Mouse (Mus musculus) gonadal fat pad, adult 2 months (tissue): ENCODE measurements around the gene Olfr1507. TPM values are rescaled to one million over a fixed set of nuclear protein-coding genes. Genes with fewer than 3 reads are reported as not detected.

Experiments
- DNase-seq: peaks from one replicate; pipeline ENCODE4 v3.0.0-alpha.2; 2012; ENCODE audit warnings: low read depth
- polyA plus RNA-seq: library from polyadenylated mRNA; depleted of rRNA; stranded (reverse); fragments of >200 nt; gene quantifications from 2 replicates; pipeline ENCODE4 v1.2.3, GENCODE M21; 2012; rRNA removed

Olfr1507 gene
- not detected in 2 replicates for polyA plus RNA-seq

DNA sequence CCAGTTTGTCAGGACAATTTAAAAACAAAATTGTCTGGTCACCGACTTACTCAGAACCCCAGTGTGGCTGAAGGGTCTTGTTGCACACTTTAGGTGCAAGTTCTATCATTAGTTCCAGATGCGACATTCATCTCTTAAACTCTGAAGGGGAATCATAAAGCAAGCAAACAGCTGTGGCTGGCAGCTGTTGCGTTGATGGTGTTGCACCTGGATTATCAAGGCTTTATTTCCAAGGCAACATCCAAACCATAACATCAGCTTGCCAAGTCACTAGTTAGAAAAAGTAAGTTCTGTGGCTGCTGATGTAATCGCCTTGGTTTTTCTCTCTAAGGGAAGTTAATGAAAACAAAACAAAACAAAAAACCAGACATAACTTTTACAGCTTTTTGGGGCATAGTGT, at the start of gene Olfr1507:
Gene Olfr1507, minus strand, starts transcription at position 234 of the 400 bp plus-strand sequence.
- DNase-seq, result no peak

DNA sequence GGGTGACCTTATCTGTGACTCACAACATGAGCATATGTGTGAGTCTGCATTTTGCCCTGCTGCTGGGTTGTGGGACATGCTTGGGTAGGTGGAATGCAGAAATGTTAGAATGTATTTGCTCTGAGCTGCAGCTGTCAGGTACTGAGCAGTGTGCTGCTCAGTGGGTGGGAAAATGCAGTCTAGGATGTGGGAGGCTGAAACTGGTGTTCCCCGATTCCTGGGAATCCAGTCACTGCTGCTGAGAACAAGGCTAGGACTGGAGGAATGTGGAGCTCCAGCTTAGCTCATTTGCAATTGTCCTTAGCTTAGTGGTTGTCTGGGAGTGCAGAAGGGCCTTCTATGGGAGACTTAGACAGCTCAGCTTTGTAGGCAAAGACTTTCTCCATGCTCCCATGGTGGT, 37.8 kb upstream of the Olfr1507 start:
- no peak for DNase-seq

DNA sequence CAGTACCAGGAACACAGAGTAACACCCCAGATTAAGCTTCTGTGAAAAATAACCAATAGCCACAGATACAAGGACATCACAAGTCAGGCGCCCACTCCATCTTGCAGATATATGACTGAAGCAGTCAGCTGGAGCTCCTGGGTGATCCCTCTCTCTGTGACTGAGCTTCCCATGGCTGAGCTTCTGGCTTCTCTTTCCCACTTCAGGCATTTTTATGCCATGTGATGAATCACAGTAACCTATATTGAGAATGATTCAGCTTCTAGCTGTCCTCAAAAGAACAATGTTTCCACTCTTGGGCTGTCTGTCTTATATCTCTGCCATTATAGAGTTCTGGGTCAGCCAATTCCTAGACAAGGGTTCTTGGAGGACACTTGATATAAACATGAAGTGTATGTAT, 29.4 kb upstream of the Olfr1507 start:
- no peak for DNase-seq

DNA sequence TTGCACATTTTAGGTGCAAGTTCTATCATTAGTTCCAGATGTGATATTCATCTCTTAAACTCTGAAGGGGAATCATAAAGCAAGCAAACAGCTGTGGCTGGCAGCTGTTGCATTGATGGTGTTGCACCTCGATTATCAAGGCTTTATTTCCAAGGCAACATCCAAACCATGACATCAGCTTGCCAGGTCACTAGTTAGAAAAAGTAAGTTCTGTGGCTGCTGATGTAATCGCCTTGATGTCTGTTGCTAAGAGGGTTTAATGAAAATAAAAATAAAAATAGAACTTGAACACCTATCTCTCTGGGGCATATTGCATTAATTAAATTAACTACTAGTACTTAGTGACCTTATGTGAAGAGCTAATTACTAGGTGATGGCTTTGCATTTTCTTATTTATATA, 28.2 kb downstream of the Olfr1507 start, which contains the start of gene Olfr1508:
Gene Olfr1508, minus strand, starts transcription at position 101 of the 400 bp plus-strand sequence.
- DNase-seq, result no peak

DNA sequence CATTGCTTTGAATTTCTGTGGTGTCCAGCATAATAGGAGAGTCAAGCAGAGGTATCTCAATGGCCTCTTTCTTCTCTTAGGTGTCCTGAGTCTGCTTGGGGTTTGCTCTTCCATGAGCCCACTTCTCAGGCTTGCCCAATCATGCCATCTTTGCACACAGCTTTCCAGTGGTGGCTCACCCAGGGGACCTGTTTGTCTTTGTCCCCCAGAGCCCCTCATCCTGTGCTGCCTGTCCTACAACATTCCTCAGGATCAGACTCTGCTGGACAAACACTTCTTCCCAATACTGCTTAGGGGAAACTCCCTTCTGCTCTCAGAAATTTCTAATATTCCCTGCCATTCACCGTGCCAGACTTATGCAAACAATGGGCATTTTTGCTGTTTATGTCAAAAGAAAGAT, 29.8 kb downstream of the Olfr1507 start:
- no peak for DNase-seq

DNA sequence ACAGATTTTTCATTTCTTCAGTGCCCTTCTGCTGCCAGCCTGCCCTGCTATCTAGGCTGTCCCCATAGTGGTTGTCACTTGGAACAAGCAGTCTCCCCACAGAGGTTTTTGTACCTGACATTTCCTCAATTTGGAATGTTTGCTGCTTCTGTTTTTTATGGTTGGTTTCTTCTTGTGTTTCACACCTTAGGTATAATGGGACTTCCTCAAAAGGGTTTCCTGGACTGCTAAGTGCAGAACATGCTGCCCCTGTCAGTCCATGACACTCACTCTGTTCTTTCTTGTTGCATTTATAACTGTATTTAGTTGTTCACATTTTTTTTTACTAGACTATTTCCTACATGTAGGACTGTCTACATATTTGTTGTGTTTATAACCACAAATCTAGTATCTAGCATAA, 33.6 kb downstream of the Olfr1507 start:
- DNase-seq, result no peak

DNA sequence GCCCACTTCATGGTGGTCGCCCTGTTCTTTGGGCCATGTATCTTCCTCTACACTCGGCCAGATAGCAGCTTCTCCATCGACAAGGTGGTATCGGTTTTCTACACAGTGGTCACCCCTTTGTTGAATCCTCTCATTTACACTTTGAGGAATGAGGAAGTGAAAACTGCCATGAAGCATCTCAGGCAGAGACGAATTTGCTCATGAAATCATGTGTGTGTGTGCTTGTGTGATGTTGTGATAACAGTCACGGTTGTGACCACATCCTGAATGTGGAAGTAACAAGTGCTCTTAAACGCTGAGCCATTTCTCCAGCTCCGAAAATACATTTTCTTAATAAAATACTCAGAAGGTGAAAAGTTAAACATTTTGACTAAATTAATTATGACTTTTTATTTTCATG, 44.4 kb downstream of the Olfr1507 start:
- DNase-seq, result no peak

DNA sequence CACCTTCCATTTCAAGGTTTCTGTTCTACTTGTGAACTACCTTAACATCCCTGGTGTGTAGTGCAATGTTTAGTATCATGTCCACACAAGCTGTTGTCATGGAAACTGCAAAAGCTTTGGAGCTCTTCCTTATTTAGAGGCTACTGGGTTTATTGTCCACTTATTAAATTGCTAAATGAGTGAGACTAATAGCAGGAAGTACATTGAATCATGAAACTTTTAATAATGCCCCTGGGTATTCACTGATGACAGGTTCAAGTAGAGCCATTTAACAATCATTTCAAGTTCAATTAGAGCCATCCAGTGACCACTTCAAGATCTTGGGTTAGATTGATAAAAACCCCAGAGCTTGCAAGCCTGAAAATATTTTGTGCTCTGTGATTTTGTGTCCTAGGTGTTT, 52.9 kb downstream of the Olfr1507 start, which contains the start of gene Olfr1509:
Gene Olfr1509, plus strand, starts transcription at position 301 of the 400 bp plus-strand sequence.
- DNase-seq, result no peak

Other genes starting within 250 kb of the Olfr1507 start
- gene Chd8, start 238.0 kb downstream of the Olfr1507 start, polyA plus RNA-seq, result 30.1 and 35.2 TPM in 2 replicates
- gene Tox4, start 216.6 kb downstream of the Olfr1507 start, polyA plus RNA-seq, result 30.5 and 38.7 TPM in 2 replicates
- 11.4 TPM in 2 replicates for gene Rab2b, start 216.2 kb downstream of the Olfr1507 start, polyA plus RNA-seq
- 18.8 and 19.2 TPM in 2 replicates for gene Mettl3, start 190.6 kb downstream of the Olfr1507 start, polyA plus RNA-seq
- gene Sall2, start 167.0 kb downstream of the Olfr1507 start, polyA plus RNA-seq, result 5.7 and 7.6 TPM in 2 replicates
- gene Olfr1513, start 139.3 kb downstream of the Olfr1507 start, polyA plus RNA-seq, result not detected in 2 replicates
- gene Olfr1512, start 116.6 kb downstream of the Olfr1507 start, polyA plus RNA-seq, result not detected in 2 replicates
- not detected in 2 replicates for gene Olfr1511, start 98.4 kb downstream of the Olfr1507 start, polyA plus RNA-seq
- gene Olfr1510, start 81.4 kb downstream of the Olfr1507 start, polyA plus RNA-seq, result not detected in 2 replicates
- not detected in 2 replicates for gene Olfr1509, start 52.8 kb downstream of the Olfr1507 start, polyA plus RNA-seq
- gene Olfr1508, start 28.3 kb downstream of the Olfr1507 start, polyA plus RNA-seq, result not detected in 2 replicates